Mouse (Mus musculus) ES-Bruce4 (cell line): ENCODE measurements around the gene Lrp1.

ENCODE experiments used
- CTCF ChIP-seq: IDR thresholded peaks from one replicate; pipeline ENCODE4 v1.8.1; 2011; ENCODE audit warnings: low read depth, low read length
- EP300 ChIP-seq: IDR thresholded peaks from 2 replicates; pipeline ENCODE4 v1.6.1; 2011; ENCODE audit warnings: low read depth, low read length; ENCODE audit not compliant: insufficient read depth
- POLR2A ChIP-seq: IDR thresholded peaks from one replicate; pipeline ENCODE4 v1.8.1; 2011; ENCODE audit warnings: low read length; ENCODE audit not compliant: insufficient read depth

GRCm38 (mm10) chr10:127607059-127607458 lies 13.9 kb downstream of the Lrp1 start:
- TF ChIP-seq EP300 (no peak), POLR2A (no peak), CTCF (no peak)
